Mouse (Mus musculus) MEL (cell line): ENCODE results near the gene Itsn1. TPM values are rescaled to one million over a fixed set of nuclear protein-coding genes. Genes with fewer than 3 reads are reported as not detected.

ENCODE experiments used
- DNase-seq: peaks from one replicate; pipeline ENCODE4 v3.0.0; 2011; ENCODE audit warnings: low read depth, low spot score
- H3K27ac ChIP-seq: 2 replicates; pipeline ENCODE4 v1.5.1; 2012; ENCODE audit warnings: low read depth, mild to moderate bottlenecking, control low read depth, low read length, moderate library complexity; ENCODE audit not compliant: control insufficient read depth
- H3K27me3 ChIP-seq, 2 experiments: fragments of 150-350 bp in 1 of 2; sonication (generic) in 1 of 2; 2 replicates each; pipeline ENCODE4 v1.6.1; 2012; ENCODE audit warnings: low read length in 2 of 2, mild to moderate bottlenecking in 2 of 2, improper control_type of control experiment in 1 of 2, moderate library complexity in 1 of 2; ENCODE audit not compliant: insufficient read depth in 2 of 2, control insufficient read depth in 1 of 2
- H3K36me3 ChIP-seq, 2 experiments: 2 replicates each; pipeline ENCODE4 v1.6.1; 2012 to 2014; ENCODE audit warnings: low read length in 2 of 2, improper control_type of control experiment in 1 of 2, inconsistent platforms in 1 of 2, mild to moderate bottlenecking in 1 of 2; ENCODE audit not compliant: insufficient read depth in 2 of 2, control insufficient read depth in 1 of 2
- H3K4me1 ChIP-seq, 2 experiments: fragments of 150-350 bp in 1 of 2; sonication (generic) in 1 of 2; 2 replicates each; pipeline ENCODE4 v1.6.1; 2012; ENCODE audit warnings: low read length in 2 of 2, improper control_type of control experiment in 1 of 2, mild to moderate bottlenecking in 1 of 2; ENCODE audit not compliant: insufficient read depth in 2 of 2, control insufficient read depth in 1 of 2
- H3K4me3 ChIP-seq, 2 experiments: fragments of 150-350 bp in 1 of 2; sonication (generic) in 1 of 2; 2 replicates each; pipeline ENCODE4 v1.5.1; 2012; ENCODE audit warnings: low read depth in 2 of 2, low read length in 2 of 2, mild to moderate bottlenecking in 2 of 2, moderate library complexity in 2 of 2, control low read depth in 1 of 2, improper control_type of control experiment in 1 of 2; ENCODE audit not compliant: control insufficient read depth in 1 of 2, insufficient read depth in 1 of 2
- H3K79me2 ChIP-seq: 2 replicates; pipeline ENCODE4 v1.6.1; 2012; ENCODE audit warnings: mild to moderate bottlenecking, low read length, moderate library complexity; ENCODE audit not compliant: control insufficient read depth, poor library complexity, insufficient read depth
- H3K9ac ChIP-seq: 2 replicates; pipeline ENCODE4 v1.6.1; 2012; ENCODE audit warnings: low read depth, mild to moderate bottlenecking, control low read depth, low read length, moderate library complexity; ENCODE audit not compliant: control insufficient read depth, poor library complexity, severe bottlenecking
- H3K9me3 ChIP-seq: fragments of 150-350 bp; sonication (generic); replicated peaks from 2 replicates; pipeline ENCODE4 v1.6.1; 2012; ENCODE audit warnings: mild to moderate bottlenecking, low read length, improper control_type of control experiment, moderate library complexity; ENCODE audit not compliant: insufficient read depth
- BHLHE40 ChIP-seq: IDR thresholded peaks from 2 replicates; pipeline ENCODE4 v1.6.1; 2012; ENCODE audit warnings: low read depth, mild to moderate bottlenecking, inconsistent platforms, low read length, improper control_type of control experiment, borderline replicate concordance
- CHD1 ChIP-seq: IDR thresholded peaks from 2 replicates; pipeline ENCODE4 v1.6.1; 2012; ENCODE audit warnings: low read depth, mild to moderate bottlenecking, inconsistent platforms, low read length, improper control_type of control experiment
- E2F4 ChIP-seq: IDR thresholded peaks from 2 replicates; pipeline ENCODE4 v1.6.1; 2011; ENCODE audit warnings: low read depth, low read length, improper control_type of control experiment, borderline replicate concordance
- EP300 ChIP-seq, 2 experiments: IDR thresholded peaks; 2 replicates each; pipeline ENCODE4 v1.6.1; 2011; ENCODE audit warnings: improper control_type of control experiment in 2 of 2, low read length in 2 of 2, low read depth in 1 of 2, mild to moderate bottlenecking in 1 of 2
- GABPA ChIP-seq: IDR thresholded peaks from 2 replicates; pipeline ENCODE4 v1.6.1; 2012; ENCODE audit warnings: low read depth, mild to moderate bottlenecking, inconsistent platforms, low read length, improper control_type of control experiment, moderate library complexity
- HCFC1 ChIP-seq: IDR thresholded peaks from 2 replicates; pipeline ENCODE4 v1.6.1; 2012; ENCODE audit warnings: low read depth, mild to moderate bottlenecking, inconsistent platforms, low read length, improper control_type of control experiment, moderate library complexity
- MAFK ChIP-seq: IDR thresholded peaks from 2 replicates; pipeline ENCODE4 v1.6.1; 2011; ENCODE audit warnings: low read depth, mild to moderate bottlenecking, low read length, improper control_type of control experiment, borderline replicate concordance
- MAZ ChIP-seq: IDR thresholded peaks from 2 replicates; pipeline ENCODE4 v1.6.1; 2012; ENCODE audit warnings: low read depth, mild to moderate bottlenecking, inconsistent platforms, low read length, improper control_type of control experiment
- MEF2A ChIP-seq: IDR thresholded peaks from 2 replicates; pipeline ENCODE4 v1.6.1; 2014; ENCODE audit warnings: low read depth, mild to moderate bottlenecking, inconsistent platforms, low read length, improper control_type of control experiment; ENCODE audit not compliant: poor library complexity, insufficient replicate concordance, severe bottlenecking; ENCODE audit errors: extremely low read depth
- MYB ChIP-seq: IDR thresholded peaks from 2 replicates; pipeline ENCODE4 v1.6.1; 2011; ENCODE audit warnings: mild to moderate bottlenecking, low read depth, low read length, improper control_type of control experiment
- MYC ChIP-seq: IDR thresholded peaks from 2 replicates; pipeline ENCODE4 v1.6.1; 2011; ENCODE audit warnings: low read depth, mild to moderate bottlenecking, low read length, improper control_type of control experiment, moderate library complexity
- NRF1 ChIP-seq: IDR thresholded peaks from 2 replicates; pipeline ENCODE4 v1.6.1; 2014; ENCODE audit warnings: low read depth, mild to moderate bottlenecking, inconsistent platforms, low read length, improper control_type of control experiment, moderate library complexity; ENCODE audit not compliant: poor library complexity, insufficient read depth, severe bottlenecking
- POLR2A ChIP-seq, 2 experiments: IDR thresholded peaks; 2 replicates each; pipeline ENCODE4 v1.6.1; 2011 to 2012; ENCODE audit warnings: low read length in 2 of 2, mild to moderate bottlenecking in 2 of 2, control low read depth in 1 of 2, improper control_type of control experiment in 1 of 2, low read depth in 1 of 2, moderate library complexity in 1 of 2; ENCODE audit not compliant: control insufficient read depth in 1 of 2, insufficient read depth in 1 of 2, poor library complexity in 1 of 2
- RAD21 ChIP-seq: IDR thresholded peaks from 2 replicates; pipeline ENCODE4 v1.6.1; 2011; ENCODE audit warnings: mild to moderate bottlenecking, low read depth, low read length, improper control_type of control experiment
- SIN3A ChIP-seq: IDR thresholded peaks from 2 replicates; pipeline ENCODE4 v1.6.1; 2012; ENCODE audit warnings: low read length, improper control_type of control experiment, inconsistent platforms
- SMC3 ChIP-seq: IDR thresholded peaks from 2 replicates; pipeline ENCODE4 v1.6.1; 2011; ENCODE audit warnings: low read depth, low read length, improper control_type of control experiment
- TBP ChIP-seq: IDR thresholded peaks from 2 replicates; pipeline ENCODE4 v1.8.0; 2011; ENCODE audit warnings: low read depth, low read length, improper control_type of control experiment
- TCF12 ChIP-seq: IDR thresholded peaks from 2 replicates; pipeline ENCODE4 v1.6.1; 2014; ENCODE audit warnings: low read depth, mild to moderate bottlenecking, inconsistent platforms, low read length, improper control_type of control experiment, moderate library complexity
- UBTF ChIP-seq: IDR thresholded peaks from 2 replicates; pipeline ENCODE4 v1.6.1; 2012; ENCODE audit warnings: low read depth, mild to moderate bottlenecking, inconsistent platforms, low read length, improper control_type of control experiment, moderate library complexity, borderline replicate concordance; ENCODE audit not compliant: insufficient read depth
- USF2 ChIP-seq, 2 experiments: IDR thresholded peaks; 2 replicates each; pipeline ENCODE4 v1.6.1; 2011 to 2012; ENCODE audit warnings: improper control_type of control experiment in 2 of 2, low read length in 2 of 2, borderline replicate concordance in 1 of 2, inconsistent platforms in 1 of 2, low read depth in 1 of 2, mild to moderate bottlenecking in 1 of 2; ENCODE audit not compliant: insufficient read depth in 1 of 2
- ZKSCAN1 ChIP-seq: IDR thresholded peaks from 2 replicates; pipeline ENCODE4 v1.6.1; 2012; ENCODE audit warnings: low read depth, mild to moderate bottlenecking, inconsistent platforms, low read length, improper control_type of control experiment, moderate library complexity
- ZMIZ1 ChIP-seq: IDR thresholded peaks from 2 replicates; pipeline ENCODE4 v1.6.1; 2012; ENCODE audit warnings: low read depth, mild to moderate bottlenecking, inconsistent platforms, low read length, improper control_type of control experiment, moderate library complexity
- polyA plus RNA-seq, 2 experiments: library from polyadenylated mRNA; stranded (reverse) in 1 of 2; unstranded in 1 of 2; fragments of >175 nt in 1 of 2; fragments of >200 nt in 1 of 2; gene quantifications; 2 replicates each; pipeline versions ENCODE4 v1.2.1 to v1.2.4; 2012; ENCODE audit warnings: low replicate concordance in 2 of 2, low read depth in 1 of 2; ENCODE audit not compliant: insufficient read length in 2 of 2, insufficient read depth in 1 of 2, missing spikeins in 1 of 2
- total RNA-seq: library from RNA; depleted of rRNA; stranded (reverse); fragments of 300-350 nt; gene quantifications from 2 replicates; pipeline ENCODE4 v1.2.3, GENCODE M21; 2012

Itsn1 gene
- total and polyA plus RNA-seq, 3 experiments: 14.7 to 36.5 TPM; not detected in 1

GRCm38 (mm10) chr16:91810235-91810634, 81.2 kb downstream of the Itsn1 start:
- DNase-seq: no peak
- Histone ChIP-seq H3K36me3 (peaks cover 0 to 20% of the 10 kb centered on the region in 2 experiments; a peak in 2 of 4 replicates), H3K79me2 (no peaks in the 10 kb centered on the region), H3K4me1 (peaks cover 2 to 21% of the 10 kb centered on the region in 2 experiments), H3K27ac (no peak overlapping the region), H3K9me3 (no peaks in the 10 kb centered on the region), H3K4me3 (no peak overlapping the region), H3K27me3 (no peaks in the 10 kb centered on the region), H3K9ac (no peak overlapping the region)
- TF ChIP-seq NRF1: no peak
- no peak for TF ChIP-seq ZKSCAN1
- TF ChIP-seq ZMIZ1: no peak
- TF ChIP-seq GABPA: no peak
- TF ChIP-seq UBTF: no peak
- no peak for TF ChIP-seq TBP
- no peak for TF ChIP-seq MYC
- TF ChIP-seq USF2 (IDR thresholded peaks at IDR 0.05; ENCODE audit: borderline replicate concordance in 1 of 2, insufficient read depth in 1 of 2, low read depth in 1 of 2, low read length in 2 of 2): no peak
- no peak for TF ChIP-seq MAFK
- TF ChIP-seq BHLHE40: no peak
- no peak for TF ChIP-seq MYB
- TF ChIP-seq CHD1: no peak
- no peak for TF ChIP-seq MEF2A
- TF ChIP-seq MAZ: no peak
- no peak for TF ChIP-seq E2F4
- TF ChIP-seq SIN3A: no peak

DNA sequence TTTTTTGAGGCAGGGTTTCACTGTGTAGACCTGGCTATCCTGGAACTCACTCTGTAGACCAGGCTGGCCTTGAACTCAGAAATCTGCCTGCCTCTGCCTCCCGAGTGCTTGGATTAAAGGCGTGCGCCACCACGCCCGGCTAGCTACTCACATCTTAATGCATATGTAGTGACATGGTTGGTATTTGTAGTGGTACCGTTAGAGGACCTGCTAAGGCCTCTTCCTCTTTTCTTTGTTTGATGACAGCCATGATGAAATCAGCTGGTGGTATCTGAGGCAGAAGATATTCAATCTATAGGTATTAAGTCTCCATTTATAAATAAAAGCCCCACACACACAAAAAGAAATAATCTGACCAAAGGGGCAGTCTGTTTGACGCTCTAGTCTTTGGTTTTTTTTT, 82.3 kb downstream of the Itsn1 start:
- Histone ChIP-seq H3K36me3 (peaks cover 0 to 15% of the 10 kb centered on the region in 2 experiments; a peak in 3 of 4 replicates), H3K79me2 (no peaks in the 10 kb centered on the region), H3K9me3 (no peaks in the 10 kb centered on the region), H3K4me3 (no peak overlapping the region), H3K4me1 (peaks cover 0 to 13% of the 10 kb centered on the region in 2 experiments; a peak in 2 of 4 replicates), H3K27me3 (no peaks in the 10 kb centered on the region), H3K9ac (no peak overlapping the region), H3K27ac (no peak overlapping the region)
- DNase-seq: no peak
- TF ChIP-seq ZMIZ1: no peak
- peak; percentile 44; the same call in 1 of the 2 replicates for TF ChIP-seq TBP
- no peak for TF ChIP-seq HCFC1
- TF ChIP-seq SMC3: no peak
- TF ChIP-seq EP300 (IDR thresholded peaks at IDR 0.05; ENCODE audit: low read depth in 1 of 2, low read length in 2 of 2): 0 out of 4 replicates have a peak, but pooled peaks of 1 of the 2 experiments have one; percentile 22
- TF ChIP-seq MEF2A: no peak
- TF ChIP-seq POLR2A (IDR thresholded peaks at IDR 0.05; ENCODE audit: control insufficient read depth in 1 of 2, insufficient read depth in 1 of 2, low read depth in 1 of 2, low read length in 2 of 2, poor library complexity in 1 of 2): no peak
- no peak for TF ChIP-seq RAD21
- TF ChIP-seq TCF12: no peak
- no peak for TF ChIP-seq BHLHE40
- TF ChIP-seq CHD1: no peak
